Mouse (Mus musculus) urinary bladder, postnatal 14 days (tissue): ENCODE measurements around the gene Cd47.

Experiments
- DNase-seq: peaks from one replicate; pipeline ENCODE4 v3.0.0; 2021; ENCODE audit warnings: low spot score

The Cd47 gene

GRCm38 (mm10) chr16:49951288-49951691, 151.0 kb downstream of the Cd47 start:
- no peak for DNase-seq

GRCm38 (mm10) chr16:49951925-49952523, 151.7 kb downstream of the Cd47 start:
- DNase-seq, result peak; percentile 36

- peak; percentile 29 for DNase-seq
Observed at GRCm38 (mm10) chr16:49953817-49954216, 153.5 kb downstream of the Cd47 start.

- no peak for DNase-seq
Observed at GRCm38 (mm10) chr16:49954909-49955308, 154.6 kb downstream of the Cd47 start.

GRCm38 (mm10) chr16:49955325-49955724, 155.0 kb downstream of the Cd47 start:
- DNase-seq, result no peak

GRCm38 (mm10) chr16:49955952-49956351, 155.6 kb downstream of the Cd47 start:
- DNase-seq, result no peak

GRCm38 (mm10) chr16:49956531-49957302, 156.4 kb downstream of the Cd47 start:
- DNase-seq, result no peak

GRCm38 (mm10) chr16:49958900-49959436, 158.6 kb downstream of the Cd47 start:
- no peak for DNase-seq

GRCm38 (mm10) chr16:49962305-49962704, 162.0 kb downstream of the Cd47 start:
- no peak for DNase-seq

GRCm38 (mm10) chr16:49964321-49964986, 164.1 kb downstream of the Cd47 start:
- peak; percentile 37 for DNase-seq
